Comparison of ENCODE assay signal across 9 mouse cellular contexts in genomic region chr2:75605634-75606033, GRCm38 (mm10). TPM values are rescaled to one million over a fixed set of nuclear protein-coding genes. Genes with fewer than 3 reads are reported as not detected.
A peak's percentile ranks its signal among the peaks of the same experiment; 100 is the strongest.
DNase-seq lines count a peak whose midpoint lies in the region; ATAC-seq and TF ChIP-seq lines count a peak whose summit lies in the region.
"Had no signal": no experiment of that assay in that cellular context is flagged by ENCODE, and none has a peak within 500 bp of the region (broad histone marks: within the 10 kb centered on the region; RNA-seq: fewer than 3 reads in every experiment).

No protein-coding gene starts in this region.

- peak; percentile 38 for DNase-seq in liver
- no peak for DNase-seq in liver, embryonic 11.5 days (ENCODE audit: low spot score)
- DNase-seq in Muller cell, postnatal 12 days (ENCODE audit: inconsistent ontology term): peak; percentile 70
- DNase-seq in cerebellum, postnatal 14 days: peak; percentile 74 to 78
- DNase-seq in heart, postnatal 36 days: peak; percentile 55 to 62
- DNase-seq in left cerebral cortex, adult 2 months (ENCODE audit: extremely low spot score in 1 of 2, low spot score in 2 of 2): peak; percentile 50 to 52
- DNase-seq in naive thymus-derived CD4-positive, alpha-beta T cell, adult 2 months (ENCODE audit: low read depth): peak; percentile 75
- no peak for DNase-seq in ovary, adult 18-20 months (ENCODE audit: low spot score)

- H3K36me3 ChIP-seq in liver, embryonic 11.5 days (ENCODE audit: control insufficient read depth, insufficient read depth, low read length): no peaks in the 10 kb centered on the region

- peak; percentile 100 for TF ChIP-seq CTCF in left cerebral cortex, adult 2 months (IDR thresholded peaks at IDR 0.05)

- no peak overlapping the region for H3K4me3 ChIP-seq in liver, embryonic 11.5 days (ENCODE audit: low read depth, low read length)
- H3K4me3 ChIP-seq in left cerebral cortex, adult 2 months: no peak overlapping the region
- H3K4me3 ChIP-seq: erythroblast, embryonic 14.5 days had no signal

- H3K9ac ChIP-seq in liver, embryonic 11.5 days (ENCODE audit: low read depth, low read length): no peak overlapping the region

- H3K4me2 ChIP-seq in liver, embryonic 11.5 days: no peak overlapping the region

- intact Hi-C loops in heart, postnatal 36 days (cut with DNase I): loop anchor here (1.0 to 5.0 kb wide), 5 partner anchors 176 to 467 kb away; partner anchors contain the start of gene Ttc30a1
- intact Hi-C loops in left cerebral cortex, adult 2 months (cut with DNase I): loop anchor here (1.0 to 2.0 kb wide), 5 partner anchors 53 to 465 kb away; partner anchors contain the start of gene Hnrnpa3

- H3K4me1 ChIP-seq in liver, embryonic 11.5 days (replicated peaks; ENCODE audit: control insufficient read depth, insufficient read depth, low read length): no peaks in the 10 kb centered on the region; the same call in 1 of the 2 replicates

- no peaks in the 10 kb centered on the region for H3K9me3 ChIP-seq in liver, embryonic 11.5 days (ENCODE audit: control insufficient read depth, low read length)

- H3K27me3 ChIP-seq in liver, embryonic 11.5 days (replicated peaks; ENCODE audit: control insufficient read depth, insufficient read depth, low read length): peaks cover 27% of the 10 kb centered on the region

- no peak overlapping the region for H3K27ac ChIP-seq in liver, embryonic 11.5 days (ENCODE audit: low read depth, low read length)
- no peak overlapping the region for H3K27ac ChIP-seq in left cerebral cortex, adult 2 months

- ATAC-seq in liver, embryonic 11.5 days (replicated peaks; ENCODE audit: low FRiP score): no peak

- 2% methylated on average over 7 of the region's 7 CpGs for WGBS in liver, embryonic 11.5 days

RNA-seq across cellular contexts. Expression of gene Hnrnpa3, which starts 53.4 kb away (rescaled TPM):
- 222 and 234 TPM in 2 replicates for polyA plus RNA-seq in liver, embryonic 11.5 days (2014; fragmentation: Nextera tagmentation; extraction: Ambion mirVana)
- 100 to 1,000 TPM; 137 to 165 TPM for total RNA-seq in heart, postnatal 36 days (2021)
- 100 to 1,000 TPM; 282 to 308 TPM for total RNA-seq in left cerebral cortex, adult 2 months (2021)

Comparison
In these comparisons a context has a peak if more than half of its experiments do, and no peak if none do; other contexts are left out.
1. DNase-seq: peak in liver (single experiment), Muller cell, postnatal 12 days (single experiment), cerebellum, postnatal 14 days (2 of 2), heart, postnatal 36 days (2 of 2), left cerebral cortex, adult 2 months (2 of 2) and naive thymus-derived CD4-positive, alpha-beta T cell, adult 2 months (single experiment); none in liver, embryonic 11.5 days (single experiment) and ovary, adult 18-20 months (single experiment).